Mouse (Mus musculus) ES-E14 (cell line): ENCODE results near the gene Spata13.

Source experiments
- MAFK ChIP-seq: IDR thresholded peaks from 2 replicates; pipeline ENCODE4 v1.6.1; 2014; ENCODE audit warnings: mild to moderate bottlenecking, low read depth, low read length, inconsistent platforms; ENCODE audit not compliant: insufficient read depth
- ZC3H11A ChIP-seq: IDR thresholded peaks from 2 replicates; pipeline ENCODE4 v1.6.1; 2012; ENCODE audit warnings: low read depth, mild to moderate bottlenecking, inconsistent platforms, low read length, borderline replicate concordance
- ZNF384 ChIP-seq: IDR thresholded peaks from 2 replicates; pipeline ENCODE4 v1.6.1; 2012; ENCODE audit warnings: low read depth, low read length, inconsistent platforms

- no peak for TF ChIP-seq ZC3H11A
- TF ChIP-seq MAFK = no peak
- TF ChIP-seq ZNF384 = no peak
Measured at GRCm38 (mm10) chr14:60697351-60697750, 63.5 kb downstream of the Spata13 start.
